Mouse (Mus musculus) cerebellum, adult 2 months (tissue): ENCODE results near the gene Enho.

Experiments
- CTCF ChIP-seq: fragments of 200-500 bp; IDR thresholded peaks from 2 replicates; pipeline ENCODE4 v1.5.1; 2011; ENCODE audit warnings: low read depth, mild to moderate bottlenecking, control low read depth, low read length, moderate library complexity, borderline replicate concordance; ENCODE audit not compliant: insufficient read depth
- POLR2A ChIP-seq: fragments of 200-500 bp; IDR thresholded peaks from 2 replicates; pipeline ENCODE4 v1.6.1; 2011; ENCODE audit warnings: low read length, control low read depth, borderline replicate concordance; ENCODE audit not compliant: insufficient read depth

GRCm38 (mm10) chr4:41655525-41655924 lies 15.4 kb upstream of the Enho start:
- no peak for TF ChIP-seq CTCF
- TF ChIP-seq POLR2A, result no peak
